Mouse (Mus musculus): ENCODE measurements around the gene Hlcs. TPM values are rescaled to one million over a fixed set of nuclear protein-coding genes. Genes with fewer than 3 reads are reported as not detected.

Hlcs gene
- polyA plus RNA-seq (2015; fragmentation: Nextera tagmentation; extraction: Ambion mirVana): 4.2 and 4.3 TPM in 2 replicates

GRCm38 (mm10) chr16:94313229-94314030 lies at the start of gene Hlcs:
Gene Hlcs (minus strand): TSS chr16:94313571.

GRCm38 (mm10) chr16:94327781-94328711 lies 14.7 kb upstream of the Hlcs start, which contains the start of gene Ripply3:
Gene Ripply3 (plus strand): TSS chr16:94328420.

GRCm38 (mm10) chr16:94084711-94085602 lies 228.4 kb downstream of the Hlcs start, which contains the start of gene Sim2:
Gene Sim2 (plus strand): TSS chr16:94084931.

Other genes starting within 250 kb of the Hlcs start
- not detected in 2 replicates for gene Sim2, start 228.6 kb downstream of the Hlcs start, polyA plus RNA-seq (2015; fragmentation: Nextera tagmentation; extraction: Ambion mirVana)
- 2.0 TPM in 2 replicates for gene Ripply3, start 14.8 kb upstream of the Hlcs start, polyA plus RNA-seq (2015; fragmentation: Nextera tagmentation; extraction: Ambion mirVana)
- 32.7 and 39.7 TPM in 2 replicates for gene Ttc3, start 57.0 kb upstream of the Hlcs start, polyA plus RNA-seq (2015; fragmentation: Nextera tagmentation; extraction: Ambion mirVana)
- gene Pigp, start 58.3 kb upstream of the Hlcs start, polyA plus RNA-seq (2015; fragmentation: Nextera tagmentation; extraction: Ambion mirVana): 68.0 and 72.0 TPM in 2 replicates
- 17.9 and 27.9 TPM in 2 replicates for gene Vps26c, start 213.3 kb upstream of the Hlcs start, polyA plus RNA-seq (2015; fragmentation: Nextera tagmentation; extraction: Ambion mirVana)

Data from spleen, postnatal 0 days (tissue).